Mouse (Mus musculus) layer of hippocampus, postnatal 10 days (tissue): ENCODE data around the gene Coa6. TPM values are rescaled to one million over a fixed set of nuclear protein-coding genes. Genes with fewer than 3 reads are reported as not detected.
A peak's percentile ranks its signal among the peaks of the same experiment; 100 is the strongest.

Source experiments
- DNase-seq, 2 experiments: peaks; one replicate each; pipeline ENCODE4 v3.0.0; 2021; ENCODE audit warnings: low spot score in 2 of 2
- total RNA-seq, 2 experiments: library from RNA; stranded (reverse); gene quantifications; 2 replicates each; pipeline ENCODE4 v1.2.3; 2021

Gene Coa6
- total RNA-seq, 2 experiments from 2014 or later = 25.6 to 28.1 TPM

GRCm38 (mm10) chr8:126461735-126462134 lies 39.4 kb downstream of the Coa6 start:
- no peak for DNase-seq

GRCm38 (mm10) chr8:126464071-126464470 lies 41.8 kb downstream of the Coa6 start:
- DNase-seq = no peak

- no peak for DNase-seq
Measured at GRCm38 (mm10) chr8:126473802-126474298, 51.5 kb downstream of the Coa6 start.

- DNase-seq = peak; percentile 86 to 93
Measured at GRCm38 (mm10) chr8:126474299-126475187, 52.2 kb downstream of the Coa6 start, which contains the start of gene Tarbp1. Gene Tarbp1 (minus strand): TSS chr8:126475065.

Other genes with a start within 250 kb of the Coa6 start
- 10 to 100 TPM; 30.4 to 31.0 TPM for gene Slc35f3, start 124.0 kb upstream of the Coa6 start, total RNA-seq
- gene Tarbp1, start 52.5 kb downstream of the Coa6 start, total RNA-seq = 1 to 10 TPM; 4.4 to 5.9 TPM
- gene Irf2bp2, start 171.5 kb downstream of the Coa6 start, total RNA-seq = 10 to 100 TPM; 57.0 to 63.1 TPM